Mouse (Mus musculus): ENCODE data around the gene Pla2g4a.

GRCm38 (mm10) chr1:149867323-149867722 lies 93.8 kb downstream of the Pla2g4a start:
- TF ChIP-seq CTCF (IDR thresholded peaks at IDR 0.05; ENCODE audit: low read depth, low read length) (no peak), POLR2A (IDR thresholded peaks at IDR 0.05; ENCODE audit: extremely low read depth, insufficient read depth, low read length) (no peak)

Data from liver, adult 2 months (tissue).